Mouse (Mus musculus) forebrain, embryonic 14.5 days (tissue): ENCODE measurements around the gene Hcrt. TPM values are rescaled to one million over a fixed set of nuclear protein-coding genes. Genes with fewer than 3 reads are reported as not detected.

Experiments used
- ATAC-seq: fragments of 200-750 bp; cut with Nextera tagmentation; 2 replicates; pipeline ENCODE4 v1.8.0; 2017; ENCODE audit warnings: mild to moderate bottlenecking, moderate library complexity
- DNase-seq: peaks from one replicate; pipeline ENCODE4 v3.0.0-alpha.2; 2015; ENCODE audit warnings: low spot score
- H3K27ac ChIP-seq: fragments of 300-500 bp; sonication (generic); 2 replicates; pipeline ENCODE4 v1.5.1; 2014; ENCODE audit warnings: low read depth, mild to moderate bottlenecking, control low read depth, low read length, moderate library complexity
- H3K27me3 ChIP-seq: fragments of 300-500 bp; sonication (generic); replicated peaks from 2 replicates; pipeline ENCODE4 v1.6.1; 2014; ENCODE audit warnings: low read length, control low read depth, mixed read lengths; ENCODE audit not compliant: control insufficient read depth, insufficient read depth
- H3K36me3 ChIP-seq: fragments of 300-500 bp; sonication (generic); 2 replicates; pipeline ENCODE4 v1.6.1; 2014; ENCODE audit warnings: low read length, control low read depth; ENCODE audit not compliant: control insufficient read depth, insufficient read depth
- H3K4me1 ChIP-seq: fragments of 300-500 bp; sonication (generic); 2 replicates; pipeline ENCODE4 v1.6.1; 2014; ENCODE audit warnings: antibody characterized with exemption, low read length, control low read depth; ENCODE audit not compliant: control insufficient read depth, insufficient read depth
- H3K4me2 ChIP-seq: fragments of 300-500 bp; sonication (generic); 2 replicates; pipeline ENCODE4 v1.6.1; 2014; ENCODE audit warnings: mild to moderate bottlenecking, control low read depth, low read length
- H3K4me3 ChIP-seq: fragments of 300-500 bp; sonication (generic); 2 replicates; pipeline ENCODE4 v1.5.1; 2014; ENCODE audit warnings: low read depth, low read length, control low read depth
- H3K9ac ChIP-seq: fragments of 300-500 bp; sonication (generic); 2 replicates; pipeline ENCODE4 v1.6.1; 2014; ENCODE audit warnings: mild to moderate bottlenecking, low read length, control low read depth, moderate library complexity
- H3K9me3 ChIP-seq: fragments of 300-500 bp; sonication (generic); replicated peaks from 2 replicates; pipeline ENCODE4 v1.6.1; 2016; ENCODE audit warnings: low read length, control low read depth, mixed read lengths; ENCODE audit not compliant: control insufficient read depth
- WGBS: fragments of 180-500 bp; shearing (Covaris S2); extraction: QIAGEN DNeasy Blood & Tissue Kit; methylation state at CpG from one replicate; pipeline ENCODE4 v1.1.7; 2014; 5-methylcytosine and 5-hydroxymethylcytosine counted together
- polyA plus RNA-seq: library from polyadenylated mRNA; unstranded; fragments of >200 nt; fragmentation: Nextera tagmentation; extraction: Ambion mirVana; gene quantifications from 2 replicates; pipeline ENCODE4 v1.2.1, GENCODE M21; 2014

The Hcrt gene
- polyA plus RNA-seq, 1 experiment from 2014 or later: 0.53 TPM

GRCm38 (mm10) chr11:100758707-100759610 lies 3.8 kb downstream of the Hcrt start:
- H3K4me1 ChIP-seq: peaks cover 6% of the 10 kb centered on the region; the same call in 1 of the 2 replicates
- H3K27me3 ChIP-seq: peaks cover 10% of the 10 kb centered on the region; the same call in 1 of the 2 replicates
- peak overlapping the region; percentile 43 for H3K4me3 ChIP-seq
- H3K9ac ChIP-seq: peak overlapping the region; percentile 73
- ATAC-seq: peak; percentile 53
- peak; percentile 53 for DNase-seq
- H3K27ac ChIP-seq: peak overlapping the region; percentile 39; the same call in 1 of the 2 replicates
- no peaks in the 10 kb centered on the region for H3K9me3 ChIP-seq
- H3K36me3 ChIP-seq: 0 out of 2 replicates have a peak, but pooled peaks cover 4% of the 10 kb centered on the region
- H3K4me2 ChIP-seq: peak overlapping the region; percentile 77
- WGBS: under 1% methylated on average over 35 of the region's 35 CpGs

GRCm38 (mm10) chr11:100757566-100757965 lies 5.2 kb downstream of the Hcrt start:
- H3K27me3 ChIP-seq: peaks cover 10% of the 10 kb centered on the region; the same call in 1 of the 2 replicates
- no peak overlapping the region for H3K4me2 ChIP-seq
- H3K4me3 ChIP-seq: no peak overlapping the region
- no peak overlapping the region for H3K9ac ChIP-seq
- H3K9me3 ChIP-seq: no peaks in the 10 kb centered on the region
- no peak overlapping the region for H3K27ac ChIP-seq
- DNase-seq (no peak), ATAC-seq (no peak)
- 0 out of 2 replicates have a peak, but pooled peaks cover 4% of the 10 kb centered on the region for H3K36me3 ChIP-seq
- WGBS: 94% methylated on average over 12 of the region's 12 CpGs
- H3K4me1 ChIP-seq: peaks cover 6% of the 10 kb centered on the region; the same call in 1 of the 2 replicates

- Histone ChIP-seq H3K4me2 (no peak overlapping the region), H3K9ac (no peak overlapping the region), H3K4me1 (peaks cover 6% of the 10 kb centered on the region; the same call in 1 of the 2 replicates), H3K36me3 (0 out of 2 replicates have a peak, but pooled peaks cover 6% of the 10 kb centered on the region), H3K4me3 (no peak overlapping the region), H3K9me3 (no peaks in the 10 kb centered on the region), H3K27me3 (peaks cover 10% of the 10 kb centered on the region; the same call in 1 of the 2 replicates), H3K27ac (no peak overlapping the region)
- DNase-seq: no peak
- WGBS: 59% methylated on average over 6 of the region's 6 CpGs
- no peak for ATAC-seq
Observed at GRCm38 (mm10) chr11:100756476-100756875, 6.3 kb downstream of the Hcrt start.

- H3K4me2 ChIP-seq: no peak overlapping the region
- H3K9ac ChIP-seq: no peak overlapping the region
- ATAC-seq: no peak
- H3K9me3 ChIP-seq: no peaks in the 10 kb centered on the region
- H3K4me1 ChIP-seq: peaks cover 5% of the 10 kb centered on the region; the same call in 1 of the 2 replicates
- WGBS: 91% methylated on average over 3 of the region's 3 CpGs
- H3K27ac ChIP-seq: no peak overlapping the region
- H3K36me3 ChIP-seq: 0 out of 2 replicates have a peak, but pooled peaks cover 6% of the 10 kb centered on the region
- H3K27me3 ChIP-seq: peaks cover 7% of the 10 kb centered on the region; the same call in 1 of the 2 replicates
- no peak for DNase-seq
- no peak overlapping the region for H3K4me3 ChIP-seq
Observed at GRCm38 (mm10) chr11:100754693-100755057, 8.1 kb downstream of the Hcrt start.

- no peaks in the 10 kb centered on the region for H3K9me3 ChIP-seq
- H3K36me3 ChIP-seq: 0 out of 2 replicates have a peak, but pooled peaks cover 6% of the 10 kb centered on the region
- no peak overlapping the region for H3K27ac ChIP-seq
- H3K4me3 ChIP-seq: no peak overlapping the region
- DNase-seq: no peak
- H3K4me2 ChIP-seq: no peak overlapping the region
- ATAC-seq: no peak
- 85% methylated on average over 12 of the region's 12 CpGs for WGBS
- H3K9ac ChIP-seq: no peak overlapping the region
- H3K27me3 ChIP-seq: 0 out of 2 replicates have a peak, but pooled peaks cover 4% of the 10 kb centered on the region
- H3K4me1 ChIP-seq: no peaks in the 10 kb centered on the region
Observed at GRCm38 (mm10) chr11:100754021-100754692, 8.6 kb downstream of the Hcrt start.

- DNase-seq (no peak), ATAC-seq (no peak)
- Histone ChIP-seq H3K9me3 (no peaks in the 10 kb centered on the region), H3K4me2 (no peak overlapping the region), H3K4me3 (no peak overlapping the region), H3K4me1 (no peaks in the 10 kb centered on the region), H3K9ac (no peak overlapping the region), H3K36me3 (0 out of 2 replicates have a peak, but pooled peaks cover 6% of the 10 kb centered on the region), H3K27ac (no peak overlapping the region), H3K27me3 (no peaks in the 10 kb centered on the region)
- WGBS: 47% methylated on average over 10 of the region's 10 CpGs
Observed at GRCm38 (mm10) chr11:100752294-100752693, 10.4 kb downstream of the Hcrt start.

- 92% methylated on average over 16 of the region's 16 CpGs for WGBS
- DNase-seq (no peak), ATAC-seq (no peak)
- no peaks in the 10 kb centered on the region for H3K9me3 ChIP-seq
- no peak overlapping the region for H3K27ac ChIP-seq
- no peak overlapping the region for H3K4me2 ChIP-seq
- no peaks in the 10 kb centered on the region for H3K27me3 ChIP-seq
- H3K4me3 ChIP-seq: no peak overlapping the region
- no peaks in the 10 kb centered on the region for H3K4me1 ChIP-seq
- no peak overlapping the region for H3K9ac ChIP-seq
- 0 out of 2 replicates have a peak, but pooled peaks cover 6% of the 10 kb centered on the region for H3K36me3 ChIP-seq
Observed at GRCm38 (mm10) chr11:100750127-100750526, 12.6 kb downstream of the Hcrt start.

- Histone ChIP-seq H3K36me3 (0 out of 2 replicates have a peak, but pooled peaks cover 2% of the 10 kb centered on the region), H3K9ac (no peak overlapping the region), H3K27me3 (no peaks in the 10 kb centered on the region), H3K4me1 (no peaks in the 10 kb centered on the region), H3K27ac (no peak overlapping the region), H3K4me3 (no peak overlapping the region), H3K4me2 (no peak overlapping the region), H3K9me3 (no peaks in the 10 kb centered on the region)
- WGBS: 61% methylated on average over 25 of the region's 25 CpGs
- DNase-seq (no peak), ATAC-seq (no peak)
Observed at GRCm38 (mm10) chr11:100749469-100749868, 13.3 kb downstream of the Hcrt start.
